Mouse (Mus musculus): ENCODE results near the gene Hipk2. TPM values are rescaled to one million over a fixed set of nuclear protein-coding genes. Genes with fewer than 3 reads are reported as not detected.

Hipk2 gene
- 32.7 and 33.9 TPM in 2 replicates for polyA plus RNA-seq (2012; rRNA removed)

DNA sequence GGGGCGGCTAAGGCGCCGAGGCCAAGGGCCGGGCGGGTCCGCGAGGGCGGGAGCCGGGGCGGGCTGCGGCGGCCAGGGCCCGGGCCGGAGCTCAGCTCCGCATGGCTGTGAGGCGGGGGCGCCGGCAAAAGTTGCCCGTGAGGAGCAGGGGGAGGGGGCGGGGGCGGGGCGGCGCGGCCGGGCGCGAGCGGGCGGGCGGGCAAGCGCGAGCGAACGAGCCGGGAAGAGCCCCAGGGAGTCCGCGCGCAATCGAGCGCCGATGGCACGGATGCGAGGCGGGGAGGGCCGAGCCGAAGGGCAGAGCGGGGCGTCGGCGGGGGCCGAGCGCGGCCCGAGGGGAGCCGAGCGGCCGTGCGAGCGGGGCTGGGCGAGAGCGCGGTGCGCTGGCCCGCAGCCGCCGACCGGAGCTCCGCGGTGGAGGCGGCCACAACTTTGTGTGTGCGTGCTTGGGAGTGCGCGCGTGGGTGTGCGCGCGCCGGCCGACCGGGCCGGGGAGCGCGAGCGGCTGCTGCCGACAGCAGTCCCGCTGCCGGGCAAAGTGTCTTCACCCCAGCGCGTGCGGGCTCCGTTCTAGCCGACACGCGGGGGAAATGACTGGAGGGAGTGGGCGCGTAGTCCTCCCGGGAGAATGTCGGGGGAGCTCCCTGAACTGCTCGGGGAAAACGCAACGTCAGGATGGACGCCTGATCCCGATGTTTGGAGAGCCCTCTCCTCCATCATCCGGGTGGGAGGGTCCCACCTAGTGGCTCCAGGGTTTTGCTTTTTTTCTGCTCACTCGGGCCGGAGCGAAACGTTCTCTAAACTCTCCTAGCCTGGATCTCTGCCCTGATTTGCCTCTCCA lies at the start of gene Hipk2:
TSS of gene Hipk2 (minus strand) at position 95 of the 841 bp plus-strand sequence.
- H3K4me3 ChIP-seq (ENCODE audit: control insufficient read depth, low read depth, low read length) = peak within 1 kb of the TSS; percentile 96
- peaks cover 8% of the 10 kb centered on the region for H3K4me1 ChIP-seq (ENCODE audit: control insufficient read depth, insufficient read depth, low read length)
- 0 out of 2 replicates have a peak, but pooled peaks have one; percentile 2 for TF ChIP-seq POLR2A (IDR thresholded peaks at IDR 0.05; ENCODE audit: control insufficient read depth, low read depth, low read length)
- no peak for TF ChIP-seq CTCF (IDR thresholded peaks at IDR 0.05; ENCODE audit: control insufficient read depth, insufficient read depth, insufficient replicate concordance, low read depth, low read length)
- H3K36me3 ChIP-seq (ENCODE audit: control insufficient read depth, insufficient read depth, low read length) = no peaks in the 10 kb centered on the region
- H3K27ac ChIP-seq (ENCODE audit: control insufficient read depth, insufficient read depth, low read depth, low read length) = peak within 1 kb of the TSS; percentile 85
- H3K27me3 ChIP-seq (ENCODE audit: control insufficient read depth, insufficient read depth, low read length) = no peaks in the 10 kb centered on the region

DNA sequence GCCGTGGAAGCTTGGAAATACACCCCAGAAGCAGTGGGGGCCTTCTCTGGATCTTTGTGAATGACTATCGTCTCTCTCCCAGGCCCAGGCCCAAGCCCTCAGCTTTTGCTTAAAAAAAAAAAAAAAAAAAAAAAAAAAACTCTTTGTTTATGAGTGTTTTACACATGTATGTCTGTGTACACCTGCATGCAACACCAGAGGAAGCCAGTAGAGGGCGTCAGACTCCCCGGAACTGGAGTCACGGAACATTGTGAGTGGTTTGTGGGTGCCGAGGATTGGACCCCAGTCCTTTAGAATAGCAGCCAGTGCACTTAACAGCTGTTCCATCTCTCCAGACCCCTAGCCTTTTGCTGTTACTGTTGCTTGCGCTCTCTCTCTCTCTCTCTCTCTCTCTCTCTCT lies 49.8 kb upstream of the Hipk2 start:
- Histone ChIP-seq H3K36me3 (ENCODE audit: control insufficient read depth, insufficient read depth, low read length) (no peaks in the 10 kb centered on the region), H3K27ac (ENCODE audit: control insufficient read depth, insufficient read depth, low read depth, low read length) (no peak overlapping the region), H3K27me3 (ENCODE audit: control insufficient read depth, insufficient read depth, low read length) (no peaks in the 10 kb centered on the region), H3K4me1 (ENCODE audit: control insufficient read depth, insufficient read depth, low read length) (peaks cover 10% of the 10 kb centered on the region), H3K4me3 (ENCODE audit: control insufficient read depth, low read depth, low read length) (peak overlapping the region; percentile 80)
- TF ChIP-seq POLR2A (IDR thresholded peaks at IDR 0.05; ENCODE audit: control insufficient read depth, low read depth, low read length) = no peak
- TF ChIP-seq CTCF (IDR thresholded peaks at IDR 0.05; ENCODE audit: control insufficient read depth, insufficient read depth, insufficient replicate concordance, low read depth, low read length) = peak; percentile 74; the same call in 1 of the 2 replicates

DNA sequence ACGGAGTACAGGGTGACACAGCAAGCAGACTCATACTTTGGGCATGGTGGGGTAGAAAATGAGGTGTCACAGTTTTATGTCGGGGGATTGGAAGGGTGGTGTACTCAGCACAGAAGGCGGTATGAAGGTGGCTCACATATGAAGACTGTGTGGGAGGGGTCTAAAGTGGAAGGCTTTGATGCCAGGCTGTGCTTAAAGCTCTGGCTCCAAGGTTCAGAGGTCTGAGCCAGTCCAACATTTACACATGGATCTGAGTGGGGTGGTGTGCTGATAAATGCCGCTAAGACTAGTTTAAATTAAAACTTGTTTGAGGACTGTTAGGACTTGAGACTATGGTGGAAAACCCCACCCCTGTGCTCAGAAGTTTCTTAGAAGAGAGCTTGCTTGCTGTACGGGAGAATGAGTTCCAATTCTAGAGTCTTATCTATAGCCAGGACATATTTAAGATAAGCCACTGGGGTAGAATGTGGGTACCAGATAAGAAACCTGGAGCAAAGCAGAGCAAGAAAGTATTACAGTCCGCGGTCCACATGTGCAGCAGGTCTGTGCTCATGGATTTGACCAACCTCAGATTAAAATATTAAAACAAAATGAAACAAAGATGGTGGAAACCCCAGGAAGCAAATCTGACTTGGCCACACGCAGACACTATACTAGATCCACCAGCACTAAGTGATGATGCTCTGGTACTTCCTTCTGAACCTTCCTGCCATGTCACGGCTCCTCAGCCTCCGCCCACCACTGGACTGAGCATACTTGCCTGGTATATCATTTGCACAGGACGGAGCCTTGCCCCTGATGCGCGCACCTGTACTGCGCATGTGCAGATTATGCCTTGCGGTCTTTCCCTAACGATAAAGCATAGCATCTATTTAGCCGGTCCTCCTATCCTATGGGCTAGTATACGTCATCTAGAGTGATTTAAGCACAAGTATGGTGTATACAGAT lies 48.2 kb upstream of the Hipk2 start:
- peaks cover 10% of the 10 kb centered on the region for H3K4me1 ChIP-seq (ENCODE audit: control insufficient read depth, insufficient read depth, low read length)
- H3K36me3 ChIP-seq (ENCODE audit: control insufficient read depth, insufficient read depth, low read length) = no peaks in the 10 kb centered on the region
- no peak overlapping the region for H3K27ac ChIP-seq (ENCODE audit: control insufficient read depth, insufficient read depth, low read depth, low read length)
- no peak overlapping the region for H3K4me3 ChIP-seq (ENCODE audit: control insufficient read depth, low read depth, low read length)
- no peaks in the 10 kb centered on the region for H3K27me3 ChIP-seq (ENCODE audit: control insufficient read depth, insufficient read depth, low read length)
- TF ChIP-seq POLR2A (IDR thresholded peaks at IDR 0.05; ENCODE audit: control insufficient read depth, low read depth, low read length) (no peak), CTCF (IDR thresholded peaks at IDR 0.05; ENCODE audit: control insufficient read depth, insufficient read depth, insufficient replicate concordance, low read depth, low read length) (no peak)

DNA sequence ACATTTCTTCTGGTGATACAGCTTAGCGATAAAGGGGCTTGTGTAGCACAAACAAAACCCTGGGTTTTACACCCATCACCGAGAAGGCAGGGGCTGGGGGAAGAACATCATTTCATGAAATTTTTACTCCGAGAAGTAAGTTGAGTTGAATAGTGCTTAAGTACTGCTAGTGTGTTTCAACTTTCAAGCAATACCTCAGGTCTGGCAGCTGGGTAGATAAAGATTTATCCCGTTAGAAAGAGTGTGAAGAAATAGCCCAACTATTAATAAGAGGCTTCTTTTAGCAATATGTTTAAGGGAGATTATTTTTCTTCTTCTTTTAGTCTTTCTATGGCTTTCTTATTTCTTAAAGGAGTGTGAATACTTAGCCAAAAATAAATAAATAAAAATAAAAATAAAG lies 47.5 kb upstream of the Hipk2 start:
- no peak for TF ChIP-seq CTCF (IDR thresholded peaks at IDR 0.05; ENCODE audit: control insufficient read depth, insufficient read depth, insufficient replicate concordance, low read depth, low read length)
- no peak for TF ChIP-seq POLR2A (IDR thresholded peaks at IDR 0.05; ENCODE audit: control insufficient read depth, low read depth, low read length)
- no peaks in the 10 kb centered on the region for H3K36me3 ChIP-seq (ENCODE audit: control insufficient read depth, insufficient read depth, low read length)
- no peak overlapping the region for H3K27ac ChIP-seq (ENCODE audit: control insufficient read depth, insufficient read depth, low read depth, low read length)
- no peaks in the 10 kb centered on the region for H3K27me3 ChIP-seq (ENCODE audit: control insufficient read depth, insufficient read depth, low read length)
- peaks cover 10% of the 10 kb centered on the region for H3K4me1 ChIP-seq (ENCODE audit: control insufficient read depth, insufficient read depth, low read length)
- H3K4me3 ChIP-seq (ENCODE audit: control insufficient read depth, low read depth, low read length) = no peak overlapping the region

DNA sequence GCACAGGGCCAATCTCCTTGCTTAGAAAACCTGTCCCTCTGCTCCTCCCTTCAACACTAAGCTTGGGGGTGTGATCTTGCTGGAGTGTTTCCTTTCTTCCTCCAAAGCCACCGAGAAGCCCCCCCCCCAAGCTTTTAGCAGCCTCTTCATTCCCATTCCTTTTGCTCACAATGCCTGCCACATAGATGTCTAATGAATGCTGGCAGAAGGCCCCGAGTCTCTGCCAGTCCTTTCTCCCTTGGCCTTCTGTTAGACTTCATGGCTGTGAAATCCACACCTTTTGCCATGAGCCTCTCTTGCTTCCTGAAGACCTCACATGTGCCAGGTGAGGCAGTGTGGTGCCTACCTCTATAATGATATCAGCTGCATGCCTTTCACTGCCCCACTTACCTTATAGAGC lies 46.6 kb upstream of the Hipk2 start:
- H3K27ac ChIP-seq (ENCODE audit: control insufficient read depth, insufficient read depth, low read depth, low read length) = no peak overlapping the region

DNA sequence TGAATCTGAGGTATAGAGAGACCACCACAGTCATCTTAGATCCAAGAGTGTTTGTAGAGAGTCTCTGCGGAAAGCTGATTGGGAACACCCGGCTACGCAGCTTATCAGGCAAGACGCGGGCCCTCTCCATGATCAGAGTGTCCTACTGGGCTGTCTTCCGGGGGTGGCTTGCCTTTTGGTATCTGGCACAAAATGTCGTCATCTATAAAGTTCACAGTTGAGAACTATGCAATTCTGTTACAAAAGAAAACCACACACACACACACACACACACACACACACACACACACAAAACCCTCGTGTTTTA lies 45.8 kb upstream of the Hipk2 start:
- no peak overlapping the region for H3K4me3 ChIP-seq (ENCODE audit: control insufficient read depth, low read depth, low read length)
- H3K36me3 ChIP-seq (ENCODE audit: control insufficient read depth, insufficient read depth, low read length) = no peaks in the 10 kb centered on the region
- TF ChIP-seq POLR2A (IDR thresholded peaks at IDR 0.05; ENCODE audit: control insufficient read depth, low read depth, low read length) (no peak), CTCF (IDR thresholded peaks at IDR 0.05; ENCODE audit: control insufficient read depth, insufficient read depth, insufficient replicate concordance, low read depth, low read length) (no peak)
- H3K4me1 ChIP-seq (ENCODE audit: control insufficient read depth, insufficient read depth, low read length) = peaks cover 10% of the 10 kb centered on the region
- no peak overlapping the region for H3K27ac ChIP-seq (ENCODE audit: control insufficient read depth, insufficient read depth, low read depth, low read length)
- H3K27me3 ChIP-seq (ENCODE audit: control insufficient read depth, insufficient read depth, low read length) = no peaks in the 10 kb centered on the region

More for the DNA sequence above, 46.6 kb upstream of the Hipk2 start:
- no peaks in the 10 kb centered on the region for H3K27me3 ChIP-seq (ENCODE audit: control insufficient read depth, insufficient read depth, low read length)
- H3K4me3 ChIP-seq (ENCODE audit: control insufficient read depth, low read depth, low read length) = no peak overlapping the region
- TF ChIP-seq CTCF (IDR thresholded peaks at IDR 0.05; ENCODE audit: control insufficient read depth, insufficient read depth, insufficient replicate concordance, low read depth, low read length) (no peak), POLR2A (IDR thresholded peaks at IDR 0.05; ENCODE audit: control insufficient read depth, low read depth, low read length) (no peak)
- H3K36me3 ChIP-seq (ENCODE audit: control insufficient read depth, insufficient read depth, low read length) = no peaks in the 10 kb centered on the region
- peaks cover 10% of the 10 kb centered on the region for H3K4me1 ChIP-seq (ENCODE audit: control insufficient read depth, insufficient read depth, low read length)

All from testis, adult 2 months (tissue).